Mouse (Mus musculus) layer of hippocampus, adult 2 months (tissue): ENCODE data around the gene Myo1c. TPM values are rescaled to one million over a fixed set of nuclear protein-coding genes. Genes with fewer than 3 reads are reported as not detected.

Experiments used
- DNase-seq, 2 experiments: peaks; one replicate each; pipeline ENCODE4 v3.0.0; 2022; ENCODE audit warnings: low spot score in 2 of 2
- H3K27ac ChIP-seq: fragments of 200-600 bp; 2 replicates; pipeline ENCODE4 v1.8.1; 2022
- H3K4me3 ChIP-seq: fragments of 200-600 bp; 2 replicates; pipeline ENCODE4 v1.8.1; 2022; ENCODE audit warnings: mild to moderate bottlenecking
- CTCF ChIP-seq: fragments of 200-600 bp; conservative IDR thresholded peaks from 2 replicates; pipeline ENCODE4 v1.8.1; 2022; ENCODE audit warnings: antibody characterized with exemption, mild to moderate bottlenecking, moderate library complexity
- total RNA-seq, 2 experiments: library from RNA; stranded (reverse); gene quantifications; 2 replicates each; pipeline ENCODE4 v1.2.3; 2021

Myo1c gene
- total RNA-seq, 2 experiments from 2014 or later, result 16.5 to 19.9 TPM

DNA sequence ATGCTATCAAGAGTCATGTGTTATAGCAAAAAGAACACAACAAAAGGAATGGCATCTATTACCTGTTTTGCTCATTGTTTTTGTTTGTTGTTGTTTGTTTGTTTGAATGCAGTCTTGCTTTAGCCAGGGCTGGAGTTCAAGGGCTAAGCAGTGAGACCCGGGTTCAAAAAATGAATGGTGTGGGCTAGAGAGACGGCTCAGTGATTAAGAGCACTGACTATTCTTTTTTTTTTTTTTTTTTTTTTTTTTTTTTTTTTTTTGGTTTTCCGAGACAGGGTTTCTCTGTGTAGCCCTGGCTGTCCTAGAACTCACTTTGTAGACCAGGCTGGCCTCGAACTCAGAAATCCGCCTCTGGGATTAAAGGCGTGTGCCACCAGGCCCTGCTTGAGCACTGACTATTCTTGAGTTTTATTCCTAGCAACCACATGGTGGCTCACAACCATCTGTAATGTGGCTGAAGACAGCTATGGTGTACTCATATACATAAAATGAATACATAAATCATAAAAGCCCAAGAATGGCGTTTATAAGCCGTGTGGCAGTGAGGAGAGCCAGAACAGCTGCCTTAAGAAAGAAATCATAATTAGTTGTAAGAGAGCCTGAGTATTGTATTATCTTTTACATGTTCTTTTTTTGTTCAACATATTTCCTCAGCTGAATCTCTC lies 66.5 kb downstream of the Myo1c start:
- TF ChIP-seq CTCF, result peak; percentile 31
- DNase-seq, result no peak

GRCm38 (mm10) chr11:75722339-75722738 lies 72.0 kb downstream of the Myo1c start:
- Histone ChIP-seq H3K27ac (no peak overlapping the region), H3K4me3 (no peak overlapping the region)
- no peak for DNase-seq
- no peak for TF ChIP-seq CTCF

More for the DNA sequence above, 66.5 kb downstream of the Myo1c start:
- no peak overlapping the region for H3K4me3 ChIP-seq
- H3K27ac ChIP-seq, result no peak overlapping the region

Other genes with a start within 250 kb of the Myo1c start
- 10 to 100 TPM; 14.0 to 15.6 TPM for gene Serpinf1, start 227.8 kb upstream of the Myo1c start, total RNA-seq
- gene Serpinf2, start 210.9 kb upstream of the Myo1c start, total RNA-seq, result under 1 TPM; 0.38 to 0.52 TPM
- gene Wdr81, start 195.8 kb upstream of the Myo1c start, total RNA-seq, result 10 to 100 TPM; 23.4 to 23.7 TPM
- gene Tlcd2, start 188.8 kb upstream of the Myo1c start, total RNA-seq, result under 1 TPM in 1 of 2 experiments, not detected in 1; 0.56 TPM
- gene Prpf8, start 163.7 kb upstream of the Myo1c start, total RNA-seq, result 100 to 1,000 TPM; 131 to 139 TPM
- gene Rilp, start 140.4 kb upstream of the Myo1c start, total RNA-seq, result 1 to 10 TPM; 1.6 to 1.7 TPM
- gene Scarf1, start 137.0 kb upstream of the Myo1c start, total RNA-seq, result 1 to 10 TPM; 1.3 TPM
- gene Slc43a2, start 118.8 kb upstream of the Myo1c start, total RNA-seq, result 10 to 100 TPM; 43.0 to 53.4 TPM
- 100 to 1,000 TPM; 269 to 283 TPM for gene Pitpna, start 62.4 kb upstream of the Myo1c start, total RNA-seq
- gene Inpp5k, start 19.5 kb upstream of the Myo1c start, total RNA-seq, result 10 to 100 TPM; 49.4 to 50.4 TPM
- 100 to 1,000 TPM; 123 to 136 TPM for gene Crk, start 28.8 kb downstream of the Myo1c start, total RNA-seq
- gene Ywhae, start 82.4 kb downstream of the Myo1c start, total RNA-seq, result 1,000 to 10,000 TPM; 1,140 to 1,236 TPM
- gene Doc2b, start 145.5 kb downstream of the Myo1c start, total RNA-seq, result 10 to 100 TPM; 92.6 to 93.1 TPM